Mouse (Mus musculus): ENCODE measurements around the gene Chd9.
"Not testable (repeated sequence)": the region's sequence is repeated elsewhere in the genome, so short reads cannot be mapped to it uniquely, and the experiment has no call there.

Gene Chd9

DNA sequence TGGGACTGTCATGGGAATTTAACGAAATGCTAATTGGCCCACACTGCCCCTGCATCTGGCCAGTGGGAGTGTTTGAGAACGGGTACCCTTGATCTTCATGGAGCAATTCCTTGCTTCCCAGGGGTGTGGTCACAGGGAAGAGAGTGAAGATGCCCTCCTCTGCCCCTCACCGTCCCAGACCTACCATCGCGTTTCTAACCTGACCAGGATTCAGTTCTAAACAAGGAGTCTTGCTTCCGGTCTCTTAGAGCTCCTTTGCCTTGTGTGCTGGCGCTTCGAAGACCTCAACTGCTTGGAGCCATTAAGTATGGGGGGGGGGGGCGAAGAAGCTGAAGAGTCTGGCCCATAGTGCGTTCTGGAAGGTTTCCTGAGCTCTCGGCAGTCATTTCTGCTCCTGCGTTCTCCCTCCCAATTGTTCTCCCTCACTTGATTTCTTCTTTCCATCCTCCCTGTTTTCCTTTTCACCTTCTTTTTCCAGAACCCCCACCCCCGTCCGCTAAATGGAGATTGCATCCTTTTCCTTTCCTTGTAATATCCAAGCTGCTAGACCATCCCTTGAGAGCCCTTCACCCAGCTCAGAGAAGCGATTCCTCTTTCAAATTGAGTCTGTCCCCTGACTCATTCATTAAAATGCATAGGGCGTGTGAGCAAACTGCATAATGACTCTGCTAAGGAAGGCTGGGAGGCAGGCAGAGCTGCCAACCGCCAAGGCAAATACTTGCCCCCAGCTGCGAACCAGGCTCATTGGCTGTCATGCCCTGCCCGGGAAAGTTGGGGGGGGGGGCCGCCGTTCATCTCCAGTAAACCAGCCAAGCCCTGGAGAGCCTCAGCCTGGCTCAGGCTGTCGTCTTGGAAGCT, 42.0 kb downstream of the Chd9 start:
- in situ Hi-C loops (cut with MboI, MseI), result no loop called here

DNA sequence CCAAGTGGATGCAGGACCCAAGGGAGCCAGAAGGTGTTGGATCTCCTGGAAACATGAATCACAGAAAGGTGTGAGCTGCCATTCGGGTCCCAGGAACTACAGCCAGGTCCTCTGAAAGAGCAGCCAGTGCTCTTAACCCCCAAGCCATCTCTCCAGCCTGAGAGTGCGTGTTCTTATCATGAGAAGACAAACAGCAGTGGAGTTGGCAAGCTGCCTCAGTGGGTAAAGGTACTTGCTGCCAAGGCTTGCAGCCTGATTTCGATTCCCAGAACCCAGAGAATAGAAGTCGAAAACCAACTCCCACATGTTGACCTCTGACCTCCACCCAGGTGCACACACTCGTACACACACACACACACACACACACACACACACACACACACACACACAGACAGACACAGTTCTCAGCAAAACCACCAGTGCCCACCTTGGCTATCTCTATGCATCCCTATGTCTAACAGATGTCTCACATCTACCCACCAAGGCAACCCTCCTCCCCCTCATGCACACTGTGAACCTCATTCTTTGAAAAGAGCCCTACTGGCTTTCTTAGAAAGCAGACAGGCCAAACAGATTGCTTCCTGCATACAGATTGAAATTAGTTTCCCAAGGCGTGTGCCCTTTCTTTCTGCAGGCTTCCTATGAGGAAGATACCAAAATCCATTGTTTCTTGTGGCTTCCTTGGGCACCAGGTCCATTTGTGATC, 43.4 kb downstream of the Chd9 start:
- in situ Hi-C loops (cut with MboI, MseI), result no loop called here

DNA sequence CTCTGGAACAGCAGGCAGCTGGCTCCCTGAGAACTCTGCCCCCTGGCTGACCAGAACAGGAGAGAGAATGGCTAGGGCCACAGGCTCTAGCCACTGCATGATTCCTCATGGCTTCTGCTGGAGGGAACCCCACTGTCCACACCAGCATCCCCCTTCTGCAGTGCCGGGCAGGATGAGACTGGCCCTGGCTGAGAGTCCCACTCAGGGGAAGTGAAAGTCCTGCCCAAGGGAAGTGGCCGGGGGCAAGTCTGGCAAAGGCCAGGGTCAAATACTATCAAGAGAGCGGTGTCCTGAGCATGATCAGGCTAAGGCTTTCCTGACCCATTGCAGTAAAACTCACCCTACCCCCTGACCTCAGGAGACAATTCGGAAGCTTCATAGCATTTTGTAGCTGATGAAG, 44.9 kb downstream of the Chd9 start:
- in situ Hi-C loops (cut with MboI, MseI), result no loop called here

DNA sequence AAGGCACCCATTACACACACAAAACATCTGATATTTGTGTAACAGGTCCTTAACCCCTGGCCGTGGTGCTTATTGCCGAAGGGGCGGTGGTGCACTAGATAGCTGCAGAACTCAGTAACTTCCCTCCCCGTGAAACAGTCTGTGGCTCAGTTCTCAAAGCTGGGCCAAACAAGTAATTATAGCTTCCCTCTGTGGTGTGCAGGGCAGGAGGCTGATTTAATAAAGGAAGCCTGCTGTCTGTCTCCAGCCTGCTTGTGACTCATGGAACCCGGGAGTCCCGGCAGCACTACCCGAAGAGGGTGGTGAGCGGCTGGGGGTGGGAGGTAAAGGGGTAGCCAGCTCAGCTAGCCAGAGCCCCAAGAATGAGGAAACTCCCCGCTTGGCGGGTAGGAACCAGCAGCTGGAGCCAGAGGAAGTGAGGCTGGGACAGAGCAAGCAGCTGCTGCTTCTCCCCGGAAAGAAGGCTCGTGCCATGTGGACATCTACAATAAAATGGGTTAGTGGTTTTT, 48.1 kb downstream of the Chd9 start:
- in situ Hi-C loops (cut with MboI, MseI), result no loop called here

DNA sequence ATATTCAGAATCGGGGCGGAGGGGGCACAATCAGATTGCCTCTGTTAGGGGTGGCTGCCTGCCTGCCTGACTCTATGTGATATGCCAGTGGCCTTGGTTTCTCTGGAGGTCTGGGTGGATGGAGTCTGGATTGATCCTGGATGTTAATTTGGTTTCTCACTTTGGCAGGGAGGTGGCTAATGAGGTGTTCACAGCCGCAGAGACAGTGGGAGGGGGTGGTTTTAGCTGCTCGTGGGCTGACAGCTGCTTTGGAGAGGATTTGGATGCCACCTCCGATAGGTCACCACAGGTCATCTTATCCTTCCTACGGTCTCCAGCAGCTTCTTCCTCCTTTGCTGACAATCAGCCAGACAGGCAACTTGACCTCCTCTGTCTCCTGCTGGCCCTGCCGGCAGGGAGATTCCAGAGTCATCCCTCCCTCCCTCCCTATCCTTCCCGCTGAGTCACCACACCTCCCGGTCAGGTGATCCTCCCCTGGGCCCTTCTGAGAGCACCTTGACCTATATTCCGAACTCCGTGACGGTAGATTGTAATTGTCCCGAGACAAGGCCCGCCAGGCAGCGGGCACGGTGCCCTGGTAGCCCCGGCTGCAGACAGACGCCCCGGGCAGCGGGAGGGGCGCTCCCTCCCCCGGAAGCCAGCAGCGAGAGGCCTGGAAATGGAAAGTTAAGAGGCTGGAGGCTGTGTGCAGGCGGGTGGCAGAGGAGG, 48.7 kb downstream of the Chd9 start:
- in situ Hi-C loops (cut with MboI, MseI), result no loop called here

DNA sequence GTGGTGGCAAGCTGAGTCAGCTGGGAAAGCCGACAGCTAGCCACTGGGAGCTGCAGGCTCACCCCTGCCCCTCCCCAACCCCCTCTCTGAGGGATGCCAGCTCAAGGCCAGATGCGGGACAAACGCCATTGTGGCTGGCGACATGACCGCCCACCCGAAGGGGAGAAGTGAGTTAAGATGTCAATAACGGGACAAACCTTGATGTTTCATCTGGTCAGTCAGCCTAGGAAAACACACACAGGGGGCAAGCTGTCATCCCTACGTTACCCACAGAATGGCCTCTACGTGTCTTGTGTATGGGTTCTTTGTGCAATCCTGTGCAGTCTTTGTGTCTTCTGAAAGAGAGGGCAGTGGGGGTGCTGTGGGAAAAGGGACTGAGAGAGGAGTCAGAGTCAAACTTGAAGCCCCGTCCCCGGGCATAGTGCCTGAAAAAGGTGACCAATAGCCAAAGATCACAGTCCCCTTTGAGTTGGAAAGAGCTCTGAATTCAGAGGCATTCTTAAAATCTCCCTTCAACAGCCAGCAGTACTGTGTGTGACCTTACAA, 49.4 kb downstream of the Chd9 start:
- in situ Hi-C loops (cut with MboI, MseI), result no loop called here

DNA sequence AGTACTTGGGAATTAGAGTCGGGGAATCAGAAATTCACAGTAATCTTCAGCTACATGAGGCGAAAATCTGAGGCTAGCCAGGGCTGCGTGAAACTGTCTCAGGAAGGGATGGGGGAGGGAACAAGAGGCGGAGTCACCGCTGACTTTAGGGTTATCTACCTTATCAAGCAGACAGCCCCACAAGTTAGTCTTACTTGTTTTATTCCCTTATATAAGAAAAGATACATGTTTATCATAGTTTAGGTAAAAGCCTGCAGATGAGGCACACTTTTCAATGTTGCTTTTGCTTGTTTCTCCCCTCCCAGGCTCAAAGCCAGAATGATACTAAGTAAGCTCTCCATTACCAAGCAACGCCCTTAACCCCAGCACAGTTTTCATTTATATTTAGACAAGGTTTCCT, 50.4 kb downstream of the Chd9 start:
- in situ Hi-C loops (cut with MboI, MseI), result no loop called here

DNA sequence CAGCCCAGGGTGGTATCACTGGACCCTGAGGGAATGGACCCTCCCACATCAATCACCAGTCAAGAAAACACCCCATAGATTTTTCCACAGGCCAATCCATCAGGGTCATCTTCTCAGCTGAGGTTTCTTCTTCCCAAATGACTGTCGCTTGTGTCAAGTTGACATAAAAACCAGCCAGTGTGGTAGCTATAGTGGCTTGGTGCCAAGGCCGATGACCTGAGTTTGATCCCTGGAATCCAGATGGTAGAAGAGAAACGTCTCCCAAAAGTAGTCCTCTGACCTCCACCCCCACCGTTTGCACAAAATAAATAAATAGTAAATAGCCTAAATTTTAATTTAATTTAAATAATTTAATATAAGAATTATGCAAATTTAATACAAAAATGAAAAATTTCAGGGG, 51.9 kb downstream of the Chd9 start:
- in situ Hi-C loops (cut with MboI, MseI), result no loop called here

DNA sequence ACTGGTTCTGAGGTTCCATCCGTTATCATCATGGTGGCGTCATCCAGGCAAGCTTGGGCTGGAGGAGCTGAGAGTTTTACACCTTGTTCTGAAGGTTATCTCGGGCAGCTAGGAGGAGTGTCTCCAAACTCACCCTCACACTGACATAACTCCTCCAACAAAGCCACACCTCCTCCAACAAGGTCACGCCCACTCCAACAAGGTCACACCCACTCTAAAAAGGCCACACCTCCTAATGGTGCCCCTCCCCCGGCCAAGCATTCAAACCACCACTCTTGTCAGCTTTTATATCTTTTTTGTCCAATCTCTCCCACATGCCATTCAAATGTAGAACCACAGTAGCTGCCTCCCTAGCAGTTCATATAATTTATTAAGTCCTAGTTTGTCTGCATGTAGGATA, 53.0 kb downstream of the Chd9 start:
- in situ Hi-C loops (cut with MboI, MseI), result no loop called here

DNA sequence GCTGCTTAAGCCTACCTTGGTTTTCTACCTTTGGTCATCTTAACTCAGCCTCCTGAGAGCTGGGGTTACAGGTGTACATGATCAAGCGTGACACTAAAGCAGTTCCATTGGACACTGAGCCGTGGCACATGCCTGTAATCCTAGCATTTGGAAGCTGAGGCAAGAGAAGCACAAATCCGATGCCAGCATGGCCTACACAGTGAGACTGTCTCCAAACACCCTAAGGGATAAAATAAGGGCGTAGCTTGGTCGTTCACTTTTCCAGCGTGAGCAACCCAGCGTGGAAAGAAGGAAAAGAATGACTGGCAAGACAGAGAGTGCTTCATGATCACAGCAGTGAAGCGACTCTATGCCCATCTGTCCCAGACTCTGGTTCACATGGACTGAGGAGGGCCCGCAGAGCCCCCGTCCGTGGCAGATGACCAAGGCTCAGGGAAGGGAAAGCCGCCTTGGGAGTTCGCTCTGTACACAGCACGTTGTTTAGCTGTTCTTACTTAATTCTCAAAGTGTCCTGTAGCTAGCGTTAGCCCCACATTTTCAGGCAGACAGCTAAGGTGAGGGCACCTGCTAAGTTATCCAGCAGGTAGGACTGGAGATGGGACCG, 54.0 kb downstream of the Chd9 start:
- in situ Hi-C loops (cut with MboI, MseI), result no loop called here

DNA sequence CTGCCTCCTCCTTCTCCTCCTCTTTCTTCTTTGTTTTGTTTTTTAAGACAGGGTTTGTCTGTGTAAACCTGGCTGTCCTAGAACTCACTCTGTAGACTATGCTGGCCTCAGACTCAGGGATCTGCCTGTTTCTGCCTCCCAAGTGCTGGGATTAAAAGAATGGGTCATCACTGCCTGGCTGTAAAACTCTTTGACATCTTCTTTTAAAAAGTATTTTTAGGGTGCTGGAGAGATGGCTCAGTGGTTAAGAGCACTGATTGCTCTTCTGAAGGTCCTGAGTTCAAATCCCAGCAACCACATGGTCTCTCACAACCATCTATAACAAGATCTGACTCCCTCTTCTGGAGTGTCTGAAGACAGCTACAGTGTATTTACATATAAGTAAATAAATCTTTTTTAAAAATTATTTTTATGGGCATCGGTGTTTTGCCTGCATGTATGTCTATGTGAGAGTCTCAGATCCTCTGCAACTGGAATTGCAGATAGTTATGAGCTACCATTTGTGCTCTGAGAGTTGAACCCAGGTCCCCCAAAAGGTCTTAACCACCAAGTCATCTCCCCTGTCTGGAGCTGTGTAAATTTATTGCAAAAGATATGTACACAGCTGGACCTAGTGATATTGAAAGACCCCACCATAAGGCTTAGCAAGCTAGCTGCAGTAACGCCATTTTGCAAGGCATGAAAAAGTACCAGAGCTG, 57.7 kb downstream of the Chd9 start:
- in situ Hi-C loops (cut with MboI, MseI), result no loop called here

DNA sequence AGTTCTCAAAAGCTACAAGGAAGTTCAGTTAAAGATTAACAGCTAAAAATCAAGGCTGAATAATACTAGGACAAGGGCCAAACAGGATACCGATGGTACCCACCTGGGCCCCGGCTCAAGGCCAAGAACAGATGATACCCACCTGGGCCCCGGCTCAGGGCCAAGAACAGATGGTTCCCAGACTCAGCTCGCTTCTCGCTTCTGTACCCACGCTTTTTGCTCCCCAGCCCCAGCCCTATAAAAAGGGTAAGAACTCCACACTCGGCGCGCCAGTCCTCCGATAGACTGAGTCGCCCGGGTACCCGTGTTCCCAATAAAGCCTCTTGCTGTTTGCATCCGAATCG, 58.2 kb downstream of the Chd9 start:
- in situ Hi-C loops (cut with MboI, MseI), result not testable (repeated sequence)

DNA sequence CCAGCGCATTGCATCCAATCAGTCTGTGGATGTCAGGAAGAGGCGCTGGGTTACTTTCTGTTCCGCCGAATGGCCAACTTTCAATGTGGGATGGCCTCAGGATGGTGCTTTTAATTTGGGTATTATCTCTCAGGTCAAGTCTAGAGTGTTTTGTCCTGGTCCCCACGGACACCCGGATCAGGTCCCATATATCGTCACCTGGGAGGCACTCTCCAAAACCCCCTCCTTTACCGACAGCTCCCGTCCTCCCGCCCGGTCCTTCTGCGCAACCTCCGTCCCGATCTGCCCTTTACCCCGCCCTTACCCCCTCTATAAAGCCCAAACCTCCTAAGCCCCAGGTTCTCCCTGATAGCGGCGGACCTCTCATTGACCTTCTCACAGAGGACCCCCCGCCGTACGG, 59.2 kb downstream of the Chd9 start:
- in situ Hi-C loops (cut with MboI, MseI), result not testable (repeated sequence)

DNA sequence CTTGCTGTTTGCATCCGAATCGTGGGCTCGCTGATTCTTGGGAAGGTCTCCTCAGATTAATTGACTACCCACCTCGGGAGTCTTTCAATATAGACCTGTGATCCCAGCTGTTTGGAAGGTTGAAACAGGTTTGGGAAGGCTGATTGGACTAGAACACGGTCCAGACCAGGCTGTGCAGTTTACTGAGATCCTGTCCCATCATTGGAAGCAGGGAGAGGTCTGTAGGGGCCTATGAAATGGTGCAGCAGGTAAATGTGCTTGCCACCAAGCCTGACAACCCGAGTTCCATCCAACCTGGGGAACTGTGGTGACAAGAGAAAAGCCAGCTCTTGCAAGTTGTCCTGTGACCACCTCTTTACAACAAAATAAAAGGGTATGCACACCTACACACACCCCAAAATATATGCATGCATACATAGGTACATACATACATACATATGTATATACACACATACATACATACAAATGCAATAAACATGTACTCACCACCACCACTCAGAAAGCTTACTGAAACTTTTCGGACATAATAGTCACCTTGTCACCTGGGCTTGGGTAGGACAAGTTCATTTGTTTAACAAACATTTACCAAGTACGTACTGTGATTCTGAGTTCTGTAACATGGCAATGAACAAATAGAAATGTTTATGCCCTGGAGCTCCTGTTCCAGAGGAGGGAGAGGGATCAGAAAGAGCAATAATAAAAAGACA, 63.9 kb downstream of the Chd9 start:
- in situ Hi-C loops (cut with MboI, MseI), result no loop called here

DNA sequence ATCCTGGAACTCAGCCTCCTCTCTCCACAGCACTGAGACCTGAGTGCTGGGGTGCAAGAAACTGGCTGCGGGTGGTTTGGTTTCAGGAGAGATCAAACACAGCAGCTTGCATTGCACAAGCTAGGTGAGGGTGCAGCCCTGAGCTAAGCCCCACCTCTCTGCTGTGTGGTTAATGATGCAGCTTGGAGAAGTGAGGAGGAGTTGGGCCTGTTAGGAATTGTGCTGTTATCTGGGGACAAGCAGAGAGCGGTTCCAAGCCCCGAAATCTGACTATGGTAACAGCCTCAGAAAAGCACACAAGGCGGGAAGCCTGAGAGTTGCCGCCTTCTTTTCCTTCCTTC, 64.4 kb downstream of the Chd9 start:
- in situ Hi-C loops (cut with MboI, MseI), result no loop called here

DNA sequence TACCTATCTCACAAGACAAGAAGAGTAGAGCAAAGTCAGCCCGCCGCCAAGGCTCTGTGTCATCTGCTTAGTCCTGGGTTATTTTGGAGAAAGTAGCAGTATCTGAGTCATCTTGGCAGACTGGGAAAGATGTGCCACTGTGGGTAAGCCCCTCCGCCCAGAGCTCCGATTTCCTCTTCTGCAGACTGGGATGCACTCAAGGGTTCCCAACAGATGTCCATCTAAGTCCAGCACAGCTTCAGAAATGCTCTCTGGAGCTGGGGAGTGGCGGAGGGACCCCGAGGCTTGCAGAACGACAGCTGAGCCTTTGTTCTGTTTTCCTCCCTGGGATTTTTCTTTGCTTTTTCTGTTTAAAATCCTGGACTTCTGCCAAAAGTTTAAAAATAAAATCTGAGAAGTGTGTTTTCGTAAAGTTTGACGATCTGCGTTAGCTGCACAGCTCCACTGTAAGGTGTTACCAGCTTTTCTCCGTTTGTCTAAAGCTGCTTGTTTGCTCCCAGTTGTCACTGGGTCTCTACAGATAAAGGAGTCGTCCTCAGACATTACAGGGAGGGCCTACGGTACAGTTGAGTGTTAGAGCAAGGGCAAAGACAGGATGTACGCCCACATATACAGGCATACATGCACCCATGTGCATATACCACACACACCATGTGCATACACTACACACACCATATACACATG, 66.2 kb downstream of the Chd9 start:
- in situ Hi-C loops (cut with MboI, MseI), result no loop called here

DNA sequence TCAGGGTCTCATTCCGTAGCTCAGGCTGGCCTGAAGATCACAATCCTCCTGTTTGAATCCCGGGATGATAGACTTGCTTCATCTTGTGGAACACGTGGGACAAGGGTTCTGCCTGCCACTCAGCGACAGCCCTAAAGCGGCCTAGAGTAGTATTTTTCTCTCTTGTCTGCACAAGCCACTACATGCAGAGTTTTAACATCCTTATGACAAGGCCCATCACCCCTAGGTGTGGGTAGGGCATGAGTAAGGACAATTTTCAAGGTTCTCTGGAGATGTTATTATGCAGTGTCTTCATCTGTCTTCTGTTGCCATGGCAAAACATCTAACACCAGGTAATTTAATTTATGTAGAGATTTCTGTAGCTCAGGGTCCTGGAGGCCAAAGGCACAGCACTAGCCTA, 69.2 kb downstream of the Chd9 start:
- in situ Hi-C loops (cut with MboI, MseI), result no loop called here

DNA sequence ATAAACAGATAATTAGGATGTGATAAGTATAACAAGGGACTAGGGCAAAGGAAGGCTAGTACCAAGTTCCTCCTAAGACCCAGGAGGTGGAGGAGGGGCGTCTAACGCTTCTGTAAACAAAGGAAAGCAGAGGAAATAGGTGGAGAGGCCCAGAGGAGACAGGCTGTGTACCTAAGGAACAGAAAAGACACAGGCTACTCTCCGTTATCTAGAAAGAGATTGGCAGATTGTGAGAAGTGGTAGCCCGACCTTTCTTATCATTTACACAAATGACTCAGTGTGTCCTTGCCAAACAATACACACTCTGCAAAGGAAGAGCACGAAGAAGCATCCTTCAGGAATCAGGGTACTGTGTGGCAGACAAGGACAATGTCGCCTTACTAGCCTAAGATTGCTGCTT, 70.4 kb downstream of the Chd9 start:
- in situ Hi-C loops (cut with MboI, MseI), result no loop called here

DNA sequence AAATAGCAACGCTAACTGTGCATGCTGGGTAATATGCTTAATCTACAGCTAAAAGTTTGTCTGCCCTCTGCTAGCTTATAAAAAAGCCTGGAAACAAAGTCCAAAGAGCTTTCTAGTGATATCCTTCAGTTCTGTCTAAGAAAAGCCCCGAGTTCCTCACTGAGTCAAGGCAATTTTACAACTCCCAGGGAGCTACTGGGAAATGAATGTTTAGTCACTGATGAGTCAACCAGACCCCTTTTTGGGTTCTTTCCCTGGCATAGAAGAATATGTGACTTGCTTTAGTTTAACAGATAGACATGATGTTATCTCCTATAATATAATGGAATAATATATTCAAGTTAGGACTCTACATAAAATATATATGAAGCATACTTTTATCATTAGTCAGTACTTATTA, 73.8 kb downstream of the Chd9 start:
- in situ Hi-C loops (cut with MboI, MseI), result no loop called here

DNA sequence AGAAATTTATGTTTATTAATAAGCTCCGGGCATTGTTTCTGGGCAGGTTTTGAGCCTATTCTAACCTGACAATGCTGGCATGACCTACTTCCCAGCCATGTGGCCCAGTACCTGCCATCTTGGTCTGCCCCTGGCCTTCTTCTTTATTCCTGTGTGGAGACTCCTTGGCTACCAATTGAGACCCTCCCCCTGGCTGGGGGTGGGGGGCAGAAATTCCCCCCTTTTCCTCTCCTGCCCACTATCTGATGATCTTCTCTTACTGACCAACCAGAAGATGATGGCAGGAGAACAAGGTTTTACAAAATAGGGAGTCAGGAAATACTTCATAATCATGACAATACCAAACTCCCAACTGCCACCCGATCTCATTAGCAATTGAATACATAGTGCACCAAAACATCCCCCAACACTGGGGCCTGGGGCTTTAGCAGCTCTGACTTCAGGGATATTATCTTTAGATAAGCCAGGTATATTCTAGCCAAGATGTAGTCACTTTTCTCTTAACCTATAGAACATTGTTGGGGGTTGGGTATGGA, 76.1 kb downstream of the Chd9 start:
- in situ Hi-C loops (cut with MboI, MseI), result no loop called here

Measured in T-helper 1 cell (primary cell).